Mouse (Mus musculus) lung, adult 2 months (tissue): ENCODE measurements at regions not wholly inside any gene's neighbourhood (a gene's known extent, or its start where the extent isn't known, plus 50 kb on each side); places are given as distances from the start of the nearest gene placed in this dataset.

Experiments
- CTCF ChIP-seq: fragments of 200-500 bp; IDR thresholded peaks from 2 replicates; pipeline ENCODE4 v1.5.1; 2011; ENCODE audit warnings: mild to moderate bottlenecking, low read length, control low read depth; ENCODE audit not compliant: insufficient read depth
- POLR2A ChIP-seq: fragments of 200-500 bp; IDR thresholded peaks from 2 replicates; pipeline ENCODE4 v1.6.1; 2011; ENCODE audit warnings: low read depth, mild to moderate bottlenecking, control low read depth, low read length, borderline replicate concordance; ENCODE audit errors: extremely low read depth

GRCm38 (mm10) chr11:112256326-112256725 is 525.7 kb upstream of the Sox9 start:
- TF ChIP-seq CTCF (no peak), POLR2A (no peak)
